Mouse (Mus musculus): Measurements from ENCODE around the gene Lipe. TPM values are rescaled to one million over a fixed set of nuclear protein-coding genes. Genes with fewer than 3 reads are reported as not detected.

The Lipe gene
- total RNA-seq, 2 experiments from 2014 or later, result 12.8 to 42.6 TPM

DNA sequence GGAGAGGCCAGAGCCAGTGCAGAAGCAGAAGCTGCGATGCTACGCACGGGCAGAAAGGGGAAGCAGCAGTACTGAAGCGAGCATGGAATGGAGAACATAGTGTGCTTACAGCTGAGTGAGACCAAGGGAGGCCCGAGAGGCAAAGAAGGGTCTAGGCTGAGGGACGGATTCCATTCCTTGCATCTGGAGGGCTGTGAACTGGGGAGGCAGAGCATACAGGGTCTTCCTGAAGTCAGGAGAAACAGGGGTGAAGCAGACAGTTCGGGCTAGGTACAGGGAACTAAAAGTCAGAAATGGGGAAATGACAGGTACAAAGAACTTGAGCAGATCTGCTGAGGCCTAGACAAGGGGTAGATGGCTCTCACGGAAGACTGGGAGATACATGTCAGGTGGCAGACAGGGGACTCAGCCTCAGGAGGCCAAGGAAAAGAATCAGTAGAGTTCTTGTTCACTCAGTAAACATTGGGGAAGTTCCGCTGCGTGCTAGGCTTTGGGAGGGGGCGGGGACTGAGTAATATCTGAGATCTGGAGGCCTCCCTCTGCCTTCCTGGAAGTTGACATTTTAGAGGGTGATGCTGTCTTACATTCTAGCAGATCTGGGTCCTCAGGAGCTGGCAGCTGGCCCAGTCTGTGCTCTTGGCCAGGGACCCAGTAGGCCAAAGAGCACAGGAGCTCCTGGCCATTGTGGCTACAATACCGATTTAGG is 12.5 kb downstream of the Lipe start:
- DNase-seq, result peak; percentile 81

DNA sequence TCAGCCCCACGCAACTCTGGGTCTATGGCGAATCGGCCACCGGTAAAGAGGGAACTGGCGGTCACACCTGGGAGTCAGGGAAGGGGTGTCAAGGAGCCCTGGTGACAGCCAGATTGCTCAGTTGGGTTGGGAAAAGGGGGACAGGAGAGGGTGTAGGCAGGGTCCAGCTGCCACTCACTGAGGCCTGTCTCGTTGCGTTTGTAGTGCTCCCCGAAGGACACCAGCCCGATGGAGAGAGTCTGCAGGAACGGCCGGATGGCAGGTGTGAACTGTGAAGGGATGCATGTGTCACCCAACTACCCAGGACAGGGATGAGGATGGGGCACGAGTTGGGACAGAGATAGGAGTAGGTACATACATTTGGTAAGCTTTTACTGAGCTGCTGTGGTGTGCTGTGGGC is 13.3 kb downstream of the Lipe start:
- peak; percentile 4 for DNase-seq

DNA sequence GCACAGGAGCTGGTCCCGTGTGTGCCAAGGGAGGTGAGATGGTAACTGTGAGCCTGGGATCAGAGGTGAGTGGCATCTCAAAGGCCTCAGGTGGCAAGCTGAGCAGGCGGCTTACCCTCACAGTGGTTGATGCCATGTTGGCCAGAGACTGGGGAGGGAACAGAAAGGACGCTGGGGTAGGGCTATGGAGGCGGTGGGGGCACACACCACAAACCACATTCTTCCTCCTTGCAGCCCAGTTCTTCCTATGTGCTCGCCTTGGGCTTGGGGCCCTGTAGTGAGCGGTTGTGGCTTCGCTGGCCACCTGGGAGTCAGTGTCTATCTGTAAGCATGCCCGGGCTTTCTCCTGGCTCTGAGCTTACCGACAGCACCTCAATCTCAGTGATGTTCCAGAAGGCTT is 13.7 kb downstream of the Lipe start:
- peak; percentile 4 for DNase-seq

DNA sequence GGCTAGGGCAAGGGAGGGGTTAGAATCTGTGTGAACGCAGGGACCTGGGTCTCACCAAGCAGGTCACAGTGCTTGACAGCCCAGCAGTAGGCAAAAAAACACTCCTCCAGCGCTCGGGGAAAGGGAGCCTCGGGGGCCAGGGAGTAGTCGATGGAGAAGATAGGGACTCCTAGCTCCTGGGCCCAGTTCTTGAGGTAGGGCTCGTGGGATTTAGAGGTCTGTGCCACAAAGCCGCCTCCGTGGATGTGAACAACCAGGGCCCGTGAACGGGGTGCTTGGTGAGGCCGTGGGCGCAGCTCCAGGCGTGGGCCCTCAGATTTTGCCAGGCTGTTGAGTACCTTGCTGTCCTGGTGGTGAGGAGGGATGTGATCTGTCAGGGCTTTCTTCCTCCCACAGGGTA is 14.2 kb downstream of the Lipe start:
- DNase-seq, result no peak

DNA sequence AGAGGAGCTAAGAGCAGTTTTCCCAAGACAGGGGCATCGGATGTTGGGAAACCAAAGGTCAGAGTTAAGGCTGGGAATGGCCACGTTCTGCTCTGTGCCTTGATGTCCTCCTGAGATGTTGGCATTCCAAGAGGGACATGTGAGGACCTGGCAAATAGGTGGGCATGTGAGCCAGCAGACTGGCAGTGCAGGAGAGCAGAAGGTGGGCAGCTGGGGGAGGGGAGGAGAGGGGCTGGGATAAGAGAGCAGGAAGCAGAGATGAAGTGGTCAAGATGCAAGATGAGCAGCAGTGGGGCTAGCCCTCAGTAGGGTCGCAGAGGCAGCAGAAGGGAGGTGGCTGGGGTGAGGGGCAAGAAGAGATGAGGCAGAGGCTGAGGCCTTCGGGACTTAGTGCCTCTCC is 14.6 kb downstream of the Lipe start:
- DNase-seq, result peak; percentile 4

DNA sequence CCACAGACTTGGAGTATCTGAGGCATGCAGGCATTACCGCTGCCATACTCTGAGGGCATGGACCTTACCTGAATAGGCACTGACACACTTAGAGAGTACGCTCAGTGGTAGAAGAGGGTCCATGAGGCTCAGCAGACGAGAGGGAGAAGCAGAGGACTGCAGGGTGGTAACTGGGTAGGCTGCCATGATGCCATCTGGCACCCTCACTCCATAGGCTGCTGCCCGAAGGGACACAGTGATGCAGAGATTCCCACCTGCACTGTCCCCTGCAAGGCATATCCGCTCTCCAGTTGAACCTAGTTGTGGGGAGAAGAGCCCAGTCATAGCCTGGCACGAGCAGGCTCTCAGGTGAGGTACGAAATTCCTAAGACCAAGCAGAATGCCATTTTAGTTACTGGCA is 15.1 kb downstream of the Lipe start:
- DNase-seq, result no peak

DNA sequence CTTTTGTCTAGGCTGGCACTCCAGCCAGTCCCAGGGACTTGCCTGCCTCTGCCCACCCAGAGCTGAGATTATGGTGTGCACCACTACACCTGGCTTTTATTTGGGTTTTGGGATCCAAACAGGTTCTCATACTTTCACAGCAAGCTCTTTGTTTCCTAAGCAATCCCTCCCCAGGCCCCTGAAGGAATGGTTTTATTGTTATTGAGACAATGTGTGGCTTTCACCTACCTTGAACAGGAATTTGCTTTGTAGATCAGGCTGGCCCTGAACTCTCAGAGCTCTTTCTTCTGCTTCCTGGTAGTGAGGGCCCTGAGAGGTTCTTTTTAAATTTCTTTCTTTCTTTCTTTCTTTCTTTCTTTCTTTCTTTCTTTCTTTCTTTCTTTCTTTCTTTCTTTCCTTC is 16.0 kb downstream of the Lipe start:
- no peak for DNase-seq

DNA sequence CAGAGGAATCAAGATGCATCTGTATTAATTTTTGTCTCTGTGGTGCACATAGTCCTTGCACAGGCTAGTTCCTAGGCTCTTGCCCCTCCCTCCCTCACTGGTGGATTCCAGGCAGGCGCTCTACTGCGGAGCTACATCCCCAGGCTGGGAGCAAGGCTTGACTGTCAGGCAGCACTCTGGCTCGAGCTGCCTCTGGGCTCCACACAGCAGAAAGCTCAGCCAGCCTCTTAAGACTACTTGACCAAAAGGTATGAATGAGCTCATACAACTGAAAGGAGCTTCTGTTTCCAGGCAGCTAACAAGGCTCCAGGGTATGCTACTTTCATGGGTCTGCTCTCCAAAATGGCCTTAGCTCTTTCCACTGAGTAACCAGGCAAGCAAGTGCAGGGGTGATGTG is 17.2 kb downstream of the Lipe start:
- no peak for DNase-seq

DNA sequence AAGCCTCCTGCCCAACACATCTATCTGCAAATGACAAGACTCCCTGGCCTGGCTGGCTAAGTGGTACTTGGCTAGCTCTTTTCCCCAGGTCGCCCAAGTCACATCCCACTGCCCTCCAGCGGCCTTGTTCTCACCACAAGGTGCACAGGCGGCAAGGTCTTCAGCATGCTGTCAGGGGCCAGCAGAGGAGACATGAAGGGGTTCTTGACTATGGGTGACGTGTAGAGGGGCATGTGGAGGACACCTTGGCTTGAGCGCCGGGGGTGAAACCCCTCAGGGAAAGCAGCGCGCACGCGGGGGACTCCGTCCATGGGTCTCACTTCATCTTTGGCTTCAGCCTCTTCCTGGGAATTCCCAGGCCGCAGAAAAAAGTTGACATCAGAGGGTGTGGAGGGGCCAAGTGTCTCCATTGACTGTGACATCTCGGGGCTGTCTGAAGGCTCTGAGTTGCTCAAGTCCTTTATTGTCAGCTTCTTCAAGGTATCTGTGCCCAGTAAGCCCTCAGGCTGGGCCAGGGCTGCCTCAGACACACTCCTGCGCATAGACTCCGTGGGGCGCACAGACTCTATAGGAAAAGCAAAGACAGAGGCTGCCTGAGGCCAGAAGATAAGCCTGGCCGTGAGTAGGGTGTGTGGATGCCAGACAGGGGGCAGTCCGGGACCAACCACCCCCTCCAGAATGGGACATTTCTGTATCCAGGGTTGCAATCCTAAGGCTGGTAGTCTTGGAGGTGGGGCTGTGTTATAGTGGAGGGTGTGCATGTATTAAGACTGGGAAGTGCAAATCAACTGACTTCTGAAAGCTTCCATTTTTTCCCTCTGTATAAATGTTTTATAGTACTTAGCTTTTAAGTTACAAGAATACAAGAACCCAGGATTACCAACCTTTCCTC is 17.9 kb downstream of the Lipe start:
- DNase-seq, result no peak

DNA sequence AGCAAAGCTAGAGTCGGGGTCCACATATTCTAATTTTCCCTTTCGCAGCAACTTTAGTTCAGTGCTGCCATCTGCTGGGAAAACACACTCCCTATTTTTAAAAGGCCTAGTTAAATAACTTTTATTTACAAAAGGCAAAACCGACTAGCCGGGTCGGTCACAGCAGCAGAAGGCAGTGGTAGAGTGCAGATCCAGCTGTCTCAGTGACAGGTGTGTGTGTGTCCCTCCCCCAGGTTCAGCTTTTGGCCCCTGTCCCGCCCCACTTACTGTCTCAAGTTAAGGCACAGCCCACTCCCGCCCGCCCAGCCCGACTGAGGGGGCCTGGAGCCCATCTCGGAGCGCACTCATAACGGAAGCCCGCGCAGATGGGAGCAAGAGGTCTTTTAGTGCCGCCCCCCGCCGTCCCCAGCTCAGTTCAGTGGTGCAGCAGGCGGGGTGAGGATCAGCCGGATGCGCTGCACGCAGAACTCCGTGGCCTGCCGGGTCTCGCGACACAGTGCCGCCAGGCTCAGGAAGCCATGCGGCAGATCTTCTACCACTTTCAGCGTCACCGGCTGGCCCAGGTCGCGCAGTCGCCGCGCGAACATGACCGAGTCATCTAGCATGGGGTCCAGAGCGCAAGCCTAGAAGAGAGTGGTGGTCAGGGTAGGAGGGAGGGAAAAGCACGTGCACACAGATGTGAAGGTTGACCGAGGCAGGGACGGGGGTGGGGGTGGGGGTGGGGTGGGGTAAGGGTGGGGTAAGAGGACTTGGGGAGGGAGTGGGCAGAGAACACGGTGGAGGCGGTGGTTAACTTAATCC is 18.8 kb downstream of the Lipe start:
- DNase-seq, result peak; percentile 48

DNA sequence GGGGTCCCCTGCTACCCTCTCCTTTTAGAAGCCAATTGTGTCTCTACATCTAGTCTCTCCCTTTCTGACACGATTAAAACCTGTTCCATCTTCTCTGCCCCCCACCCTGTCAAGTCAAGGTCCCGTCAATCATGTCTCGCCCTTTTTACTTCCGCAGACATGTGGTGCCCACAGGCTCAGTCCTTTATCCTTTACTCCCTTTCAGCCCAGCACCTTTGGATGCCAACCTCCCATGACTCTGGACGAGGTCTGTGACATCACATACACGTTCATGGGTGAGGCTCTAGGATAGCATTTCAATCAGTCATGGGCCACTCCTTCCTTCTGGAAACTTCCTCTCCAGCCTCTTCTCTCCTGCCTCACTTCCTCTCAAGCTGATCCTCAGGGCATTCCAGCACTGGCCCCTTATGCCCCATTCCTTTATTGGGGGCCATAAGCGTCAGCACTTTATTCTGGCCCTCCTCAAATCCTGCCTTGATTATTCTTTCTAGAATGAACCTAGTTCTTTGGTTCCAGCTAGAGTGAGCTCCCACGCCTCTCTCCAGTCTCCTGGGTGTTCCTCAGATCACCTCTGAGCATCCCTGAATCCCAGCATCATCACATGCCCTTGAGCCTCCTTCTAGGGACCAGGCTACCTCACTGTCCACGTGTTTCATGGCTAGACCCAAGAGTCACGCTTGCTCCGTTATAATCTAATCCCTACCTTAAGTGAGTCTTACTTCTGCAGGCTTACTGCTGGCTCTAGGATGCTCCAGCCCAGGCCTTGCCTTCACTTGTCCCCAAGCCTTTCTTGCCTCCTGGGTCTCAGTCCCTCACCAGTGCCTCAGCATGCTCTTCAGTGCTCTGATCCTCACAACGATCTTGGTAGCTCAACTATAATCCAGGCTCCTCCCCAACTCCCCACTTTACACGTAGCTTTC is 20.1 kb downstream of the Lipe start:
- DNase-seq, result no peak

DNA sequence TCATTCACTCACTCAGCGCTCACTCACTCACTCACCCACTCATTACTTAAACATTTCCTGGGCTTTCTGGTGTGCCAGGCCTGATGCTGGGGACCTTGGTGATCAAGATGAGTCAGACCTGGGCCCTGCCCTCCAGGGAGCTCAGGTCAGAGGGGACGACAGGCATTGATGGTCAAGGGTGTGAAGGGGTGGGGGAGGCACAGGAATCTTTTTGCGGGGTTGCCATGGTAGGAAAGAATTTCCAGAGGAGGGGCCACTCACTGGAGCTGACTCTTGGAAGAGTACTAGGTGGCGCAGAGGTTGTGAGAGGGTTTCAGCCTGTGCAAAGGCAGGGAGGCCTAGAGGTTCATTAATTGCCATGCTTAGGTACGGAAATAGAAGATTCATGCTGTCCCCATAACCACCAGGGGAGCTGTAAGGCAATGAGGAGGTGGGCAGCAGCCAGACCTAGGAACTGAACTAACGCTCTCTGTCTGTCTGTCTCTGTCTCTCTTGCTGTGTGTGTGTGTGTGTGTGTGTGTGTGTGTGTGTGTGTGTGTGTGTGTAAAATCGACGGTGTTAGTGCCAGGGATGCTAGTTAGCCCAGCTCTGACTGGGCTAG is 21.3 kb downstream of the Lipe start:
- DNase-seq, result no peak

DNA sequence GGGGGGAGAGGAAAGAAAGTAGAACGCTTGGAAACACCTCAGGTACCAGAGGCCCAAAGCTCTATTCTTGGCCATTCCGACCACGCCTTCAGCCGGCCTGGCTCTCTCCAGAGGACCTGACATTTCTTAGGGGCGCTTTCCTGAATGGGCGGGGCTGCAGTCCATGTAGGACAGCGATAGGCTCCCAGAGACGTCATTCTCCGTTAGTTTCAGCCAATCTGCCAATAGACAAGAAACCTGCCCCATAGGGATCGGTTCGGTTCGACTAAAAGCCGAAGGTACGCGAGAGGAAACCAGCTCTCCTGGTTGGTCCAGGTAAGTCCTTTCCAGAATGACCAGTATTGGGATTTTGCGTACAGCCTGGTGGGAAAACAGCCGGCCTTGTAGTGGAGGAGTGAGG is 22.0 kb downstream of the Lipe start:
- DNase-seq, result peak; percentile 86

DNA sequence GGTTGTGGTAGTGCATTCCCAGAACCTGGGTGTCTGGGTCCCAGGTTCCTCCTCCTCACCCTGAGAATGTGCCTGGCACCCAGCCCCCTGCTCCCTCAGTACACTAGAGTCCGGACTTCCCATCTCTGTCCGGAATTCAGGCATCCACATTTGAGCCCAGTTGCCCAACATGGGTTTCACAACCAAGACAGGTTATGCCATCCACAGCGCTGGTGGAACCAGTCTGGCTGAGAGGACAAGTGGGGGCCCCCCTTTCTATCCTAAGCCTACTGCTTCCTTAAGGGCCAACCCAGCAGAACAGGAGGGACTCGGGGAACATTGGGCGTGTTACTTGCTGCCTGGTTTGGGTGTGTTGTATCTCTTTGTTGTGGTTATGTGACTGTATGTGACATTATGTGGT is 26.1 kb downstream of the Lipe start:
- no peak for DNase-seq

DNA sequence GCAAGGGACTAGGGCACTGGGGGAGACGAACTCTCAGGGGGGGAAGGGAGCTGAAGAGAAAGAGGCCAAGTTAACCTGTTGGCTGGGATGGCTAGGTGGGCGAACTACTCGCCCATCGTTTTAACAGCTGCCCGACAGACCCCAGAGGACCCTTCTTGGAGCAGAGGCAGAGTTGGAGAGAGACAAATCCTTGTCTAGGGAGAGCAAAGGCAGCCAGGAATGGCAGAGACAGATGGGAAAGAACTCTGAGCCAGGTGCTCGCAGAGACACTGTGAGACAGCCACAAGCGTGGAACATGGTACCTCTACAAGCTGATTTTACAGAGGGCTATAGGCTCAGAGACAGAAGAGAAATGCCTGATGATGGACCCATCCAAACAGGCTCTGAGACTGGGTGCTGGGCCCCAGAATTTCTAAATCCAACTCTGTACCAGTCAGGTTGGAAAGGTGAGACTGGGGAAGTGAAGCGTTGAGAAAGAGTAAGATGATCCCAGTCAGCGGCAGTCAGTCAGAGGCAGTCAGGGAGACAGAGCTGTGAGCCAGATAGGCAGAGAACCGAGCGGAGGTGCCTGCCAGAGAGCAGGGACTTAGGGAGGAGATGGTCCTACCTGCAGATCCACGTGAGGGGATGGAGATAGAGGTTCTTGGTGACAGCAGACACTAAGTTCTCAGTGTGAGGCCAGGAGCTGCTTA is 29.3 kb downstream of the Lipe start, which contains the start of gene Cnfn:
Gene Cnfn (minus strand): TSS at position 667 of the 692 bp plus-strand sequence.
- no peak for DNase-seq

DNA sequence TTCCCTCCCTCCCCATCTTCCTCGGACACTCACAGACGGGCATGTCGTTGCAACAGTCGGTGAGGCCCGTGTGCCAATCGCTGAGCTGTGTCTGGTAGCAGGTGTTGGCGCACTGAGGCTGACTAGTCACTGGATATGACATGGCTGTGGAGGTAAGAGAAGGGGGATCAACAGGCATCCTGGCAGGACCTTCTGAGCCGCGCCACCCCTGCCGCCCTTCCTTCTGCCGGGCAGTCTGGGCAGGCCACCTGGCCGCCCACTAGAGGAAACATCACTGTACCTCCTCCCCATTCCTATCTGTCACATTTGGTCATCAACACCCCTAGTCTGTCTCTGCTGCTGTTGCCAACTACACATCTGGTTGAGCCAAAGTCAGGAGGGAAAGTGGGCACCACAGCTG is 30.2 kb downstream of the Lipe start:
- no peak for DNase-seq

DNA sequence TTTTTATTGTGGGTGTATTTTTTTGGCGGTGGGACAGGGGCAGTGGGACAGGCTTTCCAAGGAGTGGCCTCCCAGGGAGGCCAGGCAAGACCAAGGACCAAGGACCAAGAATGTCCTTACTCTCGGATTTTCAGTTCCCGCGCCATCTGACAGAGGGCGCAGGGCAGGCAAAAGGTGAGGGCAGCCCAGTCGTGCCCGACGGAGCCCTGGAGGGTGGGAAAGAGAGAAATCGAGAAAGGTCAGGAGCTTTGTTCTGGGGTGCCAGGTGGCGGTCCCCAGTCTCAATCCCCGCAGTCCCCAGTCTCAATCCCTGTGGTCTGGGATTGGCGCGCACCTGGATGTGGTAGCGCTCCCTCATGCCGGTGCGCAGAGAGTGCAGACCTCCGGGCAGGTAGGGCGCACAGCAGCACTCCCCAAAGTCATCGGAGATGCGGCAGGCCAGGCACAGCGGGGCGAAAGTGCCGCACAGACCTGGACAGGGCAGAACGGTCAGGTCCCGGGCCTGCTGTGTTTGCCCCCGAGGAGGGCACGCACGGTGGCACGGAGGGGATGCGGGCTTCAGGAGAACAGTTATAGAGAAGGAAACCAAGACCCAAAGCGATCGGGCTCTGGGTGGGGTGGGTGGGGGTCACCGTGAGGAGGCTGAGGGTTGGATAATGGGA is 30.7 kb downstream of the Lipe start:
- DNase-seq, result no peak

DNA sequence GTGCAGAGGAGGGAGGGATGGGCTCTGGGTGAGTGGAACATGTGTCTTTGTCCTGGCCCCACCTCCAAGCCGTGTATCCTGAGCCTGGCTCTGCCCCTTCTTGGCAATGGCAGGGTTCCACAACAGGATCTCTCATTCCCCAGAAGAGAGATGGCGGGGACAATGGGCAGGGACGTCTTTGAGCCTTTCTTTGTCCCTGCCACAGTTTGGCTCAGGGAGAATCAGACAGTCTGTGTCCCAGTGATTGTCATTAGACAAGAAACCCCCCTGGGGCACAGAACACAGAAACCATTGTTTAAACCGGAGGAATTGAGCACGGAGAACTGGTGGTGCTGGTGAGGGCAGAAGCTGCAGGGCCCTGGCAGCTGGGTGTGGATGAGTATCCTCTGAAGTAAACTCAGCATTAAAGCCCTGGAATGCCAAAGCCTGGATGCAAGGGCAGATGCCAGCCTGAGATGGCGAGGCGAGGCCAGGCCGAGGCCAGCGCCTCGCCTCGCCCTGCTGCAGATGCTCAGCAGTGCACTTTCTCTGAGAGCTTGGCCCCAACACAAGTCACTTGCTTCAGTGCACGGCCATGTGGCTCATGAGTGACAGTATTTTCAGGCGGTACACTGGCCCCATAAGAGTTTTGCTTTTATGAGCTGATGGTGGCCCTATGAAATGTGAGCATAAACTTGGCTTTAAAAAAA is 32.4 kb downstream of the Lipe start:
- DNase-seq, result no peak

DNA sequence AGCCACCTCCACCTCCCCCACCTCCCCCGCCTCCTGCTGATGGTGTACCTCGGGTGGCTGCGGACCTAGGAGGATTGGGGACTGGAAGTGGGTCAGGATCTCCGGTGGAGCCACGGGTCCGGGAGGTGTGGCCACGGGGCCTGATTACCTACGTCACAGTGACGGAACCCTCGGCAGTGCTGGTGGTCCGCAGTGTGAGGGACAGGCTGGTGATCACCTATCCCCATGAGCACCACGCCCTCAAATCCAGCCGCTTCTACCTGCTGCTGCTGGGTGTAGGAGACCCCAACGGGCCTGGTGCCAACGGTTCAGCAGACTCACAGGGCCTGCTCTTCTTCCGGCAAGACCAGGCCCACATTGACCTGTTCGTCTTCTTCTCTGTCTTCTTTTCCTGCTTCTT is 34.9 kb downstream of the Lipe start:
- no peak for DNase-seq
